Mouse (Mus musculus): ENCODE results near the gene Tbata. TPM values are rescaled to one million over a fixed set of nuclear protein-coding genes. Genes with fewer than 3 reads are reported as not detected.

The Tbata gene
- total RNA-seq, 2 experiments from 2014 or later = 8.2 to 12.3 TPM

GRCm38 (mm10) chr10:61162366-61162765 lies 9.4 kb upstream of the Tbata start:
- no peak for DNase-seq (ENCODE audit: low spot score in 2 of 2)

- no peak for DNase-seq (ENCODE audit: low spot score in 2 of 2)
Observed at GRCm38 (mm10) chr10:61167333-61168096, 4.2 kb upstream of the Tbata start.

GRCm38 (mm10) chr10:61168393-61168792 lies 3.4 kb upstream of the Tbata start:
- DNase-seq (ENCODE audit: low spot score in 2 of 2) = no peak

GRCm38 (mm10) chr10:61172496-61172895 lies 742 bp downstream of the Tbata start:
- DNase-seq (ENCODE audit: low spot score in 2 of 2) = no peak

- no peak for DNase-seq (ENCODE audit: low spot score in 2 of 2)
Observed at GRCm38 (mm10) chr10:61174711-61175441, 3.1 kb downstream of the Tbata start.

GRCm38 (mm10) chr10:61175442-61176204 lies 3.9 kb downstream of the Tbata start:
- peak; percentile 44 to 72 for DNase-seq (ENCODE audit: low spot score in 2 of 2)

- no peak for DNase-seq (ENCODE audit: low spot score in 2 of 2)
Observed at GRCm38 (mm10) chr10:61176221-61176790, 4.6 kb downstream of the Tbata start.

GRCm38 (mm10) chr10:61177751-61178150 lies 6.0 kb downstream of the Tbata start:
- DNase-seq (ENCODE audit: low spot score in 2 of 2) = no peak

- no peak for DNase-seq (ENCODE audit: low spot score in 2 of 2)
Observed at GRCm38 (mm10) chr10:61178687-61179086, 6.9 kb downstream of the Tbata start.

GRCm38 (mm10) chr10:61179927-61180326 lies 8.2 kb downstream of the Tbata start:
- no peak for DNase-seq (ENCODE audit: low spot score in 2 of 2)

- no peak for DNase-seq (ENCODE audit: low spot score in 2 of 2)
Observed at GRCm38 (mm10) chr10:61187001-61187400, 15.2 kb downstream of the Tbata start.

- DNase-seq (ENCODE audit: low spot score in 2 of 2) = no peak
Observed at GRCm38 (mm10) chr10:61188010-61188409, 16.3 kb downstream of the Tbata start.

- DNase-seq (ENCODE audit: low spot score in 2 of 2) = no peak
Observed at GRCm38 (mm10) chr10:61194611-61195010, 22.9 kb downstream of the Tbata start.

GRCm38 (mm10) chr10:61195216-61195615 lies 23.5 kb downstream of the Tbata start:
- DNase-seq (ENCODE audit: low spot score in 2 of 2) = no peak

- DNase-seq (ENCODE audit: low spot score in 2 of 2) = no peak
Observed at GRCm38 (mm10) chr10:61195718-61196291, 24.1 kb downstream of the Tbata start.

- peak; percentile 42 to 85 for DNase-seq (ENCODE audit: low spot score in 2 of 2)
Observed at GRCm38 (mm10) chr10:61199566-61200213, 27.9 kb downstream of the Tbata start.

- DNase-seq (ENCODE audit: low spot score in 2 of 2) = no peak
Observed at GRCm38 (mm10) chr10:61200232-61200820, 28.6 kb downstream of the Tbata start.

GRCm38 (mm10) chr10:61200998-61201397 lies 29.2 kb downstream of the Tbata start:
- DNase-seq (ENCODE audit: low spot score in 2 of 2) = no peak

GRCm38 (mm10) chr10:61201596-61202318 lies 30.0 kb downstream of the Tbata start:
- no peak for DNase-seq (ENCODE audit: low spot score in 2 of 2)

All from layer of hippocampus, adult 18-20 months (tissue).